Mouse (Mus musculus): ENCODE results near the gene Olfr391-ps. TPM values are rescaled to one million over a fixed set of nuclear protein-coding genes. Genes with fewer than 3 reads are reported as not detected.

Olfr391-ps gene
- not detected in 2 replicates for polyA plus RNA-seq (2015; fragmentation: Nextera tagmentation; extraction: Ambion mirVana)

DNA sequence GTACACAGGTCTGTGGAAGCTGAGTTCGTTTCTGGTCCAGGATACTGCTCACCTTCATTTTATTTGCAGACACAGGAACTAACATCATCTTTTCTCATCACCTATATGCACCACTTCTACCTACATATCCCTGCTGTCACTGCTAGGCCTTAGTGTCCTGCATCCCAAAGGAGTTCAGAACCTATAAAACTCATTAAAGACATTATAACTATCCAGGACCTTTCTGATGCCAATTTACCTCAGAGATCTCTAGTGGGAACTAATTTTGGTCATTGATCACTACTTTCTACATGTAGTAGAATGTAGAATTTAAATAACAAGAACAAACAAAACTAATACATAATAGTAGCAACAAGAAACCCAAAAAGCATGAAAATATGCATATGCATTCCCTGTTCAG, at the start of gene Olfr391-ps:
TSS of gene Olfr391-ps (minus strand) at position 101 of the 400 bp plus-strand sequence.
- Histone ChIP-seq H3K9me3 (replicated peaks; ENCODE audit: control insufficient read depth, low read length) (0 out of 2 replicates have a peak, but pooled peaks cover 2% of the 10 kb centered on the region), H3K27ac (ENCODE audit: low read length) (no peak within 1 kb of the TSS), H3K4me3 (ENCODE audit: low read length) (no peak within 1 kb of the TSS), H3K9ac (ENCODE audit: low read length) (no peak within 1 kb of the TSS), H3K36me3 (ENCODE audit: control insufficient read depth, insufficient read depth) (no peaks in the 10 kb centered on the region), H3K27me3 (ENCODE audit: control insufficient read depth, insufficient read depth, low read length) (no peaks in the 10 kb centered on the region), H3K4me1 (ENCODE audit: control insufficient read depth, insufficient read depth, low read length) (no peaks in the 10 kb centered on the region), H3K4me2 (ENCODE audit: low read depth, low read length) (no peak within 1 kb of the TSS)
- ATAC-seq (replicated peaks; ENCODE audit: extremely low read depth, insufficient read depth, low FRiP score) = no peak
- WGBS = 26% methylated on average over 1 of the region's 1 CpGs

DNA sequence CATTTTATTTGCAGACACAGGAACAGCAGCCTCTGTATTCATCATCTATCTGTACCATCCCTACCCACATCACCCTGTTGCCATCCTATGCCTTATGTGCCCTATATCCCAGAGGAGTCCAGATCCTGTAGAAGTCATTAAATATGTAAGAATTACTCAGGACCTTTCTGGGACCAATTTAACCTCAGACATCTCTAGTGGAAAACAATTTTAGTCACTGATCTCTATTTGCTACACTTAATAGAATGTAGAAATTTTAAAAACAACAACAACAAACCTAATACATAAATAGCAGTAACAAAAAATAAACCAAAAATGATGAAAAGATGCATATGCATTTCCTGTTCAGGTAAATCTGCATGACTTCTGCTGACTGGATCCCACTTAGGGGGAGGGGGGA, 48.5 kb upstream of the Olfr391-ps start, which contains the start of gene Olfr393:
TSS of gene Olfr393 (minus strand) at position 101 of the 400 bp plus-strand sequence.
- Histone ChIP-seq H3K27ac (ENCODE audit: low read length) (no peak within 1 kb of the TSS), H3K4me1 (ENCODE audit: control insufficient read depth, insufficient read depth, low read length) (no peaks in the 10 kb centered on the region), H3K27me3 (ENCODE audit: control insufficient read depth, insufficient read depth, low read length) (no peaks in the 10 kb centered on the region), H3K9me3 (replicated peaks; ENCODE audit: control insufficient read depth, low read length) (no peaks in the 10 kb centered on the region), H3K4me2 (ENCODE audit: low read depth, low read length) (no peak within 1 kb of the TSS), H3K36me3 (ENCODE audit: control insufficient read depth, insufficient read depth) (no peaks in the 10 kb centered on the region), H3K9ac (ENCODE audit: low read length) (no peak within 1 kb of the TSS), H3K4me3 (ENCODE audit: low read length) (no peak within 1 kb of the TSS)
- no peak for ATAC-seq (replicated peaks; ENCODE audit: extremely low read depth, insufficient read depth, low FRiP score)

DNA sequence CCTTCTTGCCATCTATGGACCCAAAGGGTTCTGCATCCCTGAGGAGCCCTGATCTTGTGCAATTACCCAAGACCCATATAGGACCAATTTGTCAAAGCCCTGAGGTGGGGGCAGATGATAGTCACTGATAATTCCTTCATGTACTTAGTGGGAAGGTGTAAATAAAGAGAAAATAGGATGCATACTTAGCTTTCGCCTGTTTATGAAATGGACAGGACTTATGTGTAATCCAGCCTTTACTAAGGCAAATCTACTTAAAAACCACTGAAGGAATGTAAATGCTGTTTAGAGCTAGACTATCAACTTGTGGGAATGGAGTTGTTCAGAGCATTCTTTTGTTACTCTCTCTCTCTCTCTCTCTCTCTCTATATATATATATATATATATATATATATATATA, 14.1 kb upstream of the Olfr391-ps start, which contains the start of gene Olfr392:
TSS of gene Olfr392 (minus strand) at position 101 of the 400 bp plus-strand sequence.
- ATAC-seq (replicated peaks; ENCODE audit: extremely low read depth, insufficient read depth, low FRiP score) = no peak
- no peaks in the 10 kb centered on the region; the same call in 1 of the 2 replicates for H3K9me3 ChIP-seq (replicated peaks; ENCODE audit: control insufficient read depth, low read length)
- WGBS = 86% methylated on average over 1 of the region's 1 CpGs
- H3K4me1 ChIP-seq (ENCODE audit: control insufficient read depth, insufficient read depth, low read length) = no peaks in the 10 kb centered on the region
- H3K9ac ChIP-seq (ENCODE audit: low read length) = no peak within 1 kb of the TSS
- H3K36me3 ChIP-seq (ENCODE audit: control insufficient read depth, insufficient read depth) = no peaks in the 10 kb centered on the region
- H3K27ac ChIP-seq (ENCODE audit: low read length) = no peak within 1 kb of the TSS
- no peak within 1 kb of the TSS for H3K4me3 ChIP-seq (ENCODE audit: low read length)
- H3K4me2 ChIP-seq (ENCODE audit: low read depth, low read length) = no peak within 1 kb of the TSS
- no peaks in the 10 kb centered on the region for H3K27me3 ChIP-seq (ENCODE audit: control insufficient read depth, insufficient read depth, low read length)

DNA sequence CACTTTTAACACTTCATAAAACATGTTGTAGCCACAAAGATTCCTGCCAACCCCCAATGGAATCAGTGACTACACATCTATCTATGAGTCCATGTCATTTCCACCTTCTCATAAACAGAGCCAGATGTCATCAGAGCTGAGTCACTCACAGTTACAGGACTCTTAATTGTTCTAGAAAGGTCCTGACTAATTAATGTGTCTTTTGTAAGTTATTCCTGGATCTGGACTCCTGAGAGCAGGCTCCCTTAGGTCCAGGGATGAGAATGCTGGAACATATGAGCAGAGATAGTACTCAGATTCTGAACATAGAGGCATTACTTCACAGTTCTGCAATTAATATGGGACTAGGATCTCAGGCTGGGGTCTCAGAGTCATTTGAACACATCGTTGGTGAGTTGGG, 20.2 kb downstream of the Olfr391-ps start, which contains the start of gene Olfr390:
TSS of gene Olfr390 (plus strand) at position 301 of the 400 bp plus-strand sequence.
- Histone ChIP-seq H3K36me3 (ENCODE audit: control insufficient read depth, insufficient read depth) (no peaks in the 10 kb centered on the region), H3K9ac (ENCODE audit: low read length) (no peak within 1 kb of the TSS), H3K9me3 (replicated peaks; ENCODE audit: control insufficient read depth, low read length) (peaks cover 4% of the 10 kb centered on the region; the same call in 1 of the 2 replicates), H3K4me1 (ENCODE audit: control insufficient read depth, insufficient read depth, low read length) (no peaks in the 10 kb centered on the region), H3K4me2 (ENCODE audit: low read depth, low read length) (no peak within 1 kb of the TSS), H3K4me3 (ENCODE audit: low read length) (no peak within 1 kb of the TSS), H3K27ac (ENCODE audit: low read length) (no peak within 1 kb of the TSS), H3K27me3 (ENCODE audit: control insufficient read depth, insufficient read depth, low read length) (no peaks in the 10 kb centered on the region)
- 66% methylated on average over 1 of the region's 1 CpGs for WGBS
- ATAC-seq (replicated peaks; ENCODE audit: extremely low read depth, insufficient read depth, low FRiP score) = no peak

DNA sequence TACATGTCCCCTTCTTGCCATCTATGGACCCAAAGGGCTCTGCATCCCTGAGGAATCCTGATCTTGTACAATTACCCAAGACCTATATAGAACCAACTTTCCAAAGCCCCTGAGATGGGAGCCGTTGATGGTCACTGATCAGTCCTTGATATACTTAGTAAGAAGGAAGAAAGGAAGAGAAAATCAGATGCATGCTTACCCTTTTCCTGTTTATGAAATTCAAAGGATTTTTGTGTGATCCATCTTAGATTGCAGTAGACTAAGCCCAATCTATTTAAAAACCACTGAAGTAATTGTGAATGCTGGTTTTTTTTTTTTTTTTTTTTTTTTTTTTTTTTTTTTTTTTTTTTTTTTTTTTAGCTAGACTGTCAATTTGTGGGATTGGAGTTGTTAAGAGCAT, 22.2 kb downstream of the Olfr391-ps start, which contains the start of gene Olfr389:
TSS of gene Olfr389 (minus strand) at position 101 of the 400 bp plus-strand sequence.
- Histone ChIP-seq H3K9ac (ENCODE audit: low read length) (no peak within 1 kb of the TSS), H3K4me3 (ENCODE audit: low read length) (no peak within 1 kb of the TSS), H3K36me3 (ENCODE audit: control insufficient read depth, insufficient read depth) (no peaks in the 10 kb centered on the region), H3K27ac (ENCODE audit: low read length) (no peak within 1 kb of the TSS), H3K4me2 (ENCODE audit: low read depth, low read length) (no peak within 1 kb of the TSS), H3K27me3 (ENCODE audit: control insufficient read depth, insufficient read depth, low read length) (no peaks in the 10 kb centered on the region), H3K4me1 (ENCODE audit: control insufficient read depth, insufficient read depth, low read length) (no peaks in the 10 kb centered on the region), H3K9me3 (replicated peaks; ENCODE audit: control insufficient read depth, low read length) (no peaks in the 10 kb centered on the region)
- no peak for ATAC-seq (replicated peaks; ENCODE audit: extremely low read depth, insufficient read depth, low FRiP score)
- 75% methylated on average over 1 of the region's 1 CpGs for WGBS

DNA sequence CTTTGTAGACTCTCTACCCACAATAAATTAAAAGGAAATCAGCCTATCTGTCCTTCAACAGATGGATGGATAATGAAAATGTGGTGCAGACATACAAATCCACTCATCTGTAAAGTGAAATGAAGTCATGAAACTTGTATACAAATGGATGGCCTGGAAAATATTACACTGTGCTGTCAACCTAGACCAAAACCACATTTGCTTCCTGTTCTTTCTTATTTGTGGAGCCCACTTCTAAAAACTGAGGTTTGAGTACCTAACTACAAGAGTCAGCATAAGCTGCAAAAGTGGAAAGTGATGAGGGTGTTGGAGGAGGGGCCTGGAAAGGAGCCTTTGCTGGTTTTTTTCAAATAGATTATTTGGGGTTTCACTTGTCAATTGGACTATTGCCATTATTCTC, 43.7 kb downstream of the Olfr391-ps start:
- H3K27me3 ChIP-seq (ENCODE audit: control insufficient read depth, insufficient read depth, low read length) = no peaks in the 10 kb centered on the region

More for the DNA sequence above, 43.7 kb downstream of the Olfr391-ps start:
- H3K36me3 ChIP-seq (ENCODE audit: control insufficient read depth, insufficient read depth) = no peaks in the 10 kb centered on the region
- H3K4me2 ChIP-seq (ENCODE audit: low read depth, low read length) = no peak overlapping the region
- H3K9me3 ChIP-seq (replicated peaks; ENCODE audit: control insufficient read depth, low read length) = peaks cover 3% of the 10 kb centered on the region; the same call in 1 of the 2 replicates
- H3K9ac ChIP-seq (ENCODE audit: low read length) = no peak overlapping the region
- no peaks in the 10 kb centered on the region for H3K4me1 ChIP-seq (ENCODE audit: control insufficient read depth, insufficient read depth, low read length)
- H3K4me3 ChIP-seq (ENCODE audit: low read length) = no peak overlapping the region
- no peak overlapping the region for H3K27ac ChIP-seq (ENCODE audit: low read length)
- no peak for ATAC-seq (replicated peaks; ENCODE audit: extremely low read depth, insufficient read depth, low FRiP score)

Other genes starting within 250 kb of the Olfr391-ps start
- not detected in 2 replicates for gene Olfr385, start 210.0 kb downstream of the Olfr391-ps start, polyA plus RNA-seq (2015; fragmentation: Nextera tagmentation; extraction: Ambion mirVana)
- not detected in 2 replicates for gene Olfr384, start 204.5 kb downstream of the Olfr391-ps start, polyA plus RNA-seq (2015; fragmentation: Nextera tagmentation; extraction: Ambion mirVana)
- gene Zfp735, start 114.3 kb downstream of the Olfr391-ps start, polyA plus RNA-seq (2015; fragmentation: Nextera tagmentation; extraction: Ambion mirVana) = not detected in 2 replicates
- not detected in 2 replicates for gene Olfr389, start 22.3 kb downstream of the Olfr391-ps start, polyA plus RNA-seq (2015; fragmentation: Nextera tagmentation; extraction: Ambion mirVana)
- not detected in 2 replicates for gene Olfr390, start 20.1 kb downstream of the Olfr391-ps start, polyA plus RNA-seq (2015; fragmentation: Nextera tagmentation; extraction: Ambion mirVana)
- not detected in 2 replicates for gene Olfr392, start 14.0 kb upstream of the Olfr391-ps start, polyA plus RNA-seq (2015; fragmentation: Nextera tagmentation; extraction: Ambion mirVana)
- gene Olfr393, start 48.4 kb upstream of the Olfr391-ps start, polyA plus RNA-seq (2015; fragmentation: Nextera tagmentation; extraction: Ambion mirVana) = not detected in 2 replicates
- not detected in 2 replicates for gene Olfr394, start 87.7 kb upstream of the Olfr391-ps start, polyA plus RNA-seq (2015; fragmentation: Nextera tagmentation; extraction: Ambion mirVana)
- not detected in 2 replicates for gene Olfr395, start 106.2 kb upstream of the Olfr391-ps start, polyA plus RNA-seq (2015; fragmentation: Nextera tagmentation; extraction: Ambion mirVana)
- gene Olfr23, start 133.6 kb upstream of the Olfr391-ps start, polyA plus RNA-seq (2015; fragmentation: Nextera tagmentation; extraction: Ambion mirVana) = not detected in 2 replicates
- gene Olfr397, start 157.8 kb upstream of the Olfr391-ps start, polyA plus RNA-seq (2015; fragmentation: Nextera tagmentation; extraction: Ambion mirVana) = not detected in 2 replicates
- gene Olfr398, start 187.4 kb upstream of the Olfr391-ps start, polyA plus RNA-seq (2015; fragmentation: Nextera tagmentation; extraction: Ambion mirVana) = not detected in 2 replicates